Mouse (Mus musculus) midbrain, embryonic 11.5 days (tissue): ENCODE measurements around the gene Mas1. TPM values are rescaled to one million over a fixed set of nuclear protein-coding genes. Genes with fewer than 3 reads are reported as not detected.

Source experiments
- ATAC-seq: fragments of 200-750 bp; cut with Nextera tagmentation; 2 replicates; pipeline ENCODE4 v1.8.0; 2017; ENCODE audit warnings: moderate TSS enrichment, moderate library complexity; ENCODE audit not compliant: low FRiP score
- DNase-seq: peaks from one replicate; pipeline ENCODE4 v3.0.0; 2015; ENCODE audit warnings: low spot score; ENCODE audit errors: missing footprints
- H3K27ac ChIP-seq: fragments of 300-500 bp; sonication (generic); 2 replicates; pipeline ENCODE4 v1.5.1; 2014; ENCODE audit warnings: low read depth, low read length
- H3K27me3 ChIP-seq: fragments of 300-500 bp; sonication (generic); 2 replicates; pipeline ENCODE4 v1.6.1; 2014; ENCODE audit warnings: mild to moderate bottlenecking, low read length, moderate library complexity, mixed read lengths; ENCODE audit not compliant: control insufficient read depth, insufficient read depth
- H3K36me3 ChIP-seq: fragments of 300-500 bp; sonication (generic); 2 replicates; pipeline ENCODE4 v1.6.1; 2014; ENCODE audit warnings: mild to moderate bottlenecking, low read length, moderate library complexity, mixed read lengths; ENCODE audit not compliant: control insufficient read depth, insufficient read depth
- H3K4me1 ChIP-seq: fragments of 300-500 bp; sonication (generic); 2 replicates; pipeline ENCODE4 v1.6.1; 2014; ENCODE audit warnings: low read length; ENCODE audit not compliant: control insufficient read depth, insufficient read depth
- H3K4me2 ChIP-seq: fragments of 300-500 bp; sonication (generic); 2 replicates; pipeline ENCODE4 v1.6.1; 2014; ENCODE audit warnings: mild to moderate bottlenecking, moderate library complexity
- H3K4me3 ChIP-seq: fragments of 300-500 bp; sonication (generic); 2 replicates; pipeline ENCODE4 v1.5.1; 2014; ENCODE audit warnings: low read depth, low read length
- H3K9ac ChIP-seq: fragments of 300-500 bp; sonication (generic); 2 replicates; pipeline ENCODE4 v1.6.1; 2014; ENCODE audit warnings: low read length
- H3K9me3 ChIP-seq: fragments of 300-500 bp; sonication (generic); 2 replicates; pipeline ENCODE4 v1.6.1; 2016; ENCODE audit warnings: low read length; ENCODE audit not compliant: control insufficient read depth
- WGBS: fragments of 180-500 bp; shearing (Covaris S2); extraction: QIAGEN DNeasy Blood & Tissue Kit; methylation state at CpG from one replicate; pipeline ENCODE4 v1.1.7; 2014; 5-methylcytosine and 5-hydroxymethylcytosine counted together
- polyA plus RNA-seq: library from polyadenylated mRNA; unstranded; fragments of >200 nt; fragmentation: Nextera tagmentation; extraction: Ambion mirVana; gene quantifications from 2 replicates; pipeline ENCODE4 v1.2.1, GENCODE M21; 2014

Gene Mas1
- not detected in 2 replicates for polyA plus RNA-seq

- Histone ChIP-seq H3K9ac (no peak within 1 kb of the TSS), H3K4me2 (no peak within 1 kb of the TSS), H3K4me1 (no peaks in the 10 kb centered on the region), H3K27me3 (no peaks in the 10 kb centered on the region), H3K9me3 (no peaks in the 10 kb centered on the region), H3K36me3 (no peaks in the 10 kb centered on the region), H3K4me3 (no peak within 1 kb of the TSS), H3K27ac (no peak within 1 kb of the TSS)
- DNase-seq (no peak), ATAC-seq (no peak)
- 67% methylated on average over 2 of the region's 2 CpGs for WGBS
Observed at GRCm38 (mm10) chr17:12868043-12868442, at the start of gene Mas1. TSS of gene Mas1 (minus strand) at chr17:12868143.

DNA sequence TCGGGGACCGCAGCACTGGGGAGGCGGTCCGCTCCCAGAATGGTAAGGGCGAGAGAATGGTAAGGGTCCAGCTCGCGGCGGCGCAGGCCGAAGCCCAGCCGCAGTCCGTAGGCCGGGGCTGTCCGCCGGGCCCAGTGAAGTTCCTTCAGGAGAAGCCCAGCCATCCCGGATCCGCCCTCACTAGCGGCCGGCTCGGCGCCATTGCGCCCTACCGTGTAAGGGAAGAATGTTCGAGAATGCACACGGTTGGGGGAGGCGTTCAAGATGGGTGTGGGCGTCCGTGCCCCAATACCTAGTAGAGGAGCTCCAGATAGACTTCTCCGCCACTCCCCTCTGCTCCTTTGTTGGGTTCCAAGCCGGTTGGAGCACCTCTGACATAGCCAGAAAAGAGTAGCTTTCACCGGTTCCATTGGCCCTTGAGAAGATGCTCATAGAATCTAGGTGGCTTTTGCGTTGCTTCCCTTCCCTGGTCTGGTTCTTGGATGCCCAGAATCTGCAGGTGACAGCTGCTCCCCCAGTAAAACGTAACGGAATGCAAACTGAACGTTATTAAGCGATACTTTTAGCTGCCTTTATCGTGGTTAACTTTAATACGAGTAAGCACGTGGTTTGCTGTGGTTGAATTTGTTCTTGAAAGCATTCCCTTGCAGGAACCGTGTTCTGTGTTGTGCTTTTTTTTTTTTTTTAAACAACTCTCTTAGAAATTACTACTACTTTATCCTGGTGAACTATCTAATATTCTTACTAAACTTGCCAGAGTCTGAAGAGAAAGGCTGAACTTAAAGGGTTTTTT lies 48.8 kb upstream of the Mas1 start:
- Histone ChIP-seq H3K9ac (peak overlapping the region; percentile 97), H3K4me3 (peak overlapping the region; percentile 92), H3K36me3 (peaks cover 24% of the 10 kb centered on the region; the same call in 1 of the 2 replicates), H3K4me2 (peak overlapping the region; percentile 69), H3K27ac (peak overlapping the region; percentile 82), H3K9me3 (no peaks in the 10 kb centered on the region), H3K4me1 (peaks cover 7% of the 10 kb centered on the region; the same call in 1 of the 2 replicates), H3K27me3 (no peaks in the 10 kb centered on the region)
- ATAC-seq (peak; percentile 71), DNase-seq (no peak)
- WGBS: under 1% methylated on average over 39 of the region's 40 CpGs

GRCm38 (mm10) chr17:12915881-12916583 lies 48.1 kb upstream of the Mas1 start, which contains the start of gene Mrpl18:
TSS of gene Mrpl18 (minus strand) at chr17:12916345.
- H3K36me3 ChIP-seq: peaks cover 20% of the 10 kb centered on the region; the same call in 1 of the 2 replicates
- WGBS: under 1% methylated on average over 56 of the region's 56 CpGs
- peak within 1 kb of the TSS; percentile 82 for H3K27ac ChIP-seq

GRCm38 (mm10) chr17:12915488-12915880 lies 47.5 kb upstream of the Mas1 start, which contains the start of gene Tcp1:
TSS of gene Tcp1 (plus strand) at chr17:12915701.
- Histone ChIP-seq H3K27me3 (no peaks in the 10 kb centered on the region), H3K9ac (peak within 1 kb of the TSS; percentile 97), H3K4me2 (peak within 1 kb of the TSS; percentile 80), H3K4me3 (peak within 1 kb of the TSS; percentile 92), H3K27ac (peak within 1 kb of the TSS; percentile 82), H3K36me3 (peaks cover 20% of the 10 kb centered on the region; the same call in 1 of the 2 replicates), H3K4me1 (peaks cover 7% of the 10 kb centered on the region; the same call in 1 of the 2 replicates), H3K9me3 (no peaks in the 10 kb centered on the region)
- ATAC-seq (peak; percentile 6; the same call in 1 of the 2 replicates), DNase-seq (no peak)
- WGBS: 1% methylated on average over 18 of the region's 18 CpGs

More at GRCm38 (mm10) chr17:12915881-12916583, 48.1 kb upstream of the Mas1 start, which contains the start of gene Mrpl18:
- peak; percentile 100 for DNase-seq
- peak within 1 kb of the TSS; percentile 92 for H3K4me3 ChIP-seq
- no peaks in the 10 kb centered on the region for H3K9me3 ChIP-seq
- peak; percentile 99 for ATAC-seq
- peak within 1 kb of the TSS; percentile 80 for H3K4me2 ChIP-seq
- H3K27me3 ChIP-seq: no peaks in the 10 kb centered on the region
- H3K4me1 ChIP-seq: peaks cover 7% of the 10 kb centered on the region; the same call in 1 of the 2 replicates
- peak within 1 kb of the TSS; percentile 97 for H3K9ac ChIP-seq

GRCm38 (mm10) chr17:12910391-12910790 lies 42.4 kb upstream of the Mas1 start:
- DNase-seq (peak; percentile 31), ATAC-seq (no peak)
- Histone ChIP-seq H3K4me2 (no peak overlapping the region), H3K9me3 (no peaks in the 10 kb centered on the region), H3K36me3 (peaks cover 14% of the 10 kb centered on the region; the same call in 1 of the 2 replicates), H3K27ac (no peak overlapping the region), H3K27me3 (no peaks in the 10 kb centered on the region), H3K9ac (no peak overlapping the region), H3K4me3 (no peak overlapping the region), H3K4me1 (peaks cover 4% of the 10 kb centered on the region; the same call in 1 of the 2 replicates)
- WGBS: 86% methylated on average over 8 of the region's 8 CpGs

DNA sequence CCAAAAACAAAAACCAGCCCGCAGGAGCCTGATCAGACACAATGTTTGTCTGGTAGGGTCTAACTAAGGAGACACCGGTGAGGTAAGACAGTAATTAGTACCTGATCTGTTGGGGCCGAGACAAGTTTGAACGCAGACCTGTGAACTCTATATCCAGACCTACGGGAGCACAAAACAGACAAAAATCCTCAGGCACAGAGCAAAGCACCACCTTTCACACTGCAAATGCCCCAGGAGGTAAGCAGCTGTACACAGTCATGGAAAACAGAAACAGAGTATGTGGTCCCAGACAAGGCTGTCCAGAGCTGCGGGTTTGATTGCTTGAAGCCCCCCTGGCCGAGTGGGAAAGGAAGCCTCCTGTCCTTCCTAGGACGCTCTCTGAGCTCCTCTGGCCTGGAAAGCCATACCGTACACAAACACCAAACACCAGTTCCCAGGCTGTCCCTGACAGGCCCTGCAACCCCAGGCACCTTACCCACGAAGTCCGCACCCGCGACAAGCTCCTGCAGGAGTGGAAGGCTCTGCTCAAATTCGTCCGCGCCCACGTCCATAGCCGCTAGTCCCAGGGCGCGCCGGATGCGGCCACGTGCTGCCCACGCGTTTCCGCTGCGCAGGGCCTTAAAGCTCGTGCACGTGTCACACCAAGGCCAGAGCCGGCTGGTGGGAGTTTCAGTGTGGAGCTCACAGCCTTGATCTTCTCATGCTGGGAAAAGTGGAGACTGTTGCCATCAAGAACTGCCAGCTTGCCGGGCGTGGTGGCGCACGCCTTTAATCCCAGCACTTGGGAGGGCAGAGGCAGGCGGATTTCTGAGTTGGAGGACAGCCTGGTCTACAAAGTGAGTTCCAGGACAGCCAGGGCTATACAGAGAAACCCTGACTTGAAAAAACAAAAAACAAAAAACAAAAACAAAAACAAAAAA lies 41.7 kb upstream of the Mas1 start, which contains the start of gene Pnldc1:
TSS of gene Pnldc1 (minus strand) at position 870 of the 920 bp plus-strand sequence.
- Histone ChIP-seq H3K9ac (no peak within 1 kb of the TSS), H3K36me3 (peaks cover 14% of the 10 kb centered on the region; the same call in 1 of the 2 replicates), H3K27me3 (no peaks in the 10 kb centered on the region), H3K9me3 (no peaks in the 10 kb centered on the region), H3K27ac (no peak within 1 kb of the TSS), H3K4me1 (no peaks in the 10 kb centered on the region), H3K4me3 (no peak within 1 kb of the TSS), H3K4me2 (no peak within 1 kb of the TSS)
- DNase-seq (peak; percentile 67), ATAC-seq (no peak)
- WGBS: 81% methylated on average over 35 of the region's 35 CpGs

- no peaks in the 10 kb centered on the region for H3K27me3 ChIP-seq
- no peak overlapping the region for H3K9ac ChIP-seq
- H3K4me3 ChIP-seq: no peak overlapping the region
- H3K4me1 ChIP-seq: peaks cover 8% of the 10 kb centered on the region
- DNase-seq: peak; percentile 54
- WGBS: 91% methylated on average over 9 of the region's 9 CpGs
- no peak for ATAC-seq
- H3K36me3 ChIP-seq: no peaks in the 10 kb centered on the region; the same call in none of the 2 replicates
- no peak overlapping the region for H3K27ac ChIP-seq
- no peaks in the 10 kb centered on the region for H3K9me3 ChIP-seq
- H3K4me2 ChIP-seq: no peak overlapping the region
Observed at GRCm38 (mm10) chr17:12906436-12906835, 38.5 kb upstream of the Mas1 start.

DNA sequence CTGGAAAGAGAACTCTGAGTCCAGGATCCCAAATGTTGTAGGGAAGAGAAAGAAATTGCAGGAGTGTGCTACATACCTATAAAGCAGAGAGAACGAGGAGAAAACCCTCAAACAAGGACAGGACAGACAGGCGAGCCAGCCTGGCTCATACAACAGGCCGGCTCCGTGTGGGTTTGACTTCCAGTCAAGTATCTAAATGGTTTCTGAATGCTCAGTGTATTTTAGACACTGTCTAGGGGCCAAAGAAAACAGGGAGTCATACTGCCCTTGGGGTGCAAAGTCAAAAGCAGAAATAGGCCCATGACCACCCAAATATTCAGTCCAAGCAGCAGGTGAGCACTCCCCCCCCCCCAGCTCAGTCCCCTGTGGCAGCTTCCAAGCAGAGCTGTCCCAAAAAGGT lies 37.9 kb upstream of the Mas1 start:
- Histone ChIP-seq H3K9me3 (no peaks in the 10 kb centered on the region), H3K9ac (no peak overlapping the region), H3K4me1 (peaks cover 8% of the 10 kb centered on the region), H3K4me3 (no peak overlapping the region), H3K4me2 (no peak overlapping the region), H3K36me3 (no peaks in the 10 kb centered on the region; the same call in 1 of the 2 replicates), H3K27ac (no peak overlapping the region), H3K27me3 (no peaks in the 10 kb centered on the region)
- no peak for DNase-seq
- WGBS: 90% methylated on average over 4 of the region's 4 CpGs
- ATAC-seq: no peak
